In the genomic region with DNA sequence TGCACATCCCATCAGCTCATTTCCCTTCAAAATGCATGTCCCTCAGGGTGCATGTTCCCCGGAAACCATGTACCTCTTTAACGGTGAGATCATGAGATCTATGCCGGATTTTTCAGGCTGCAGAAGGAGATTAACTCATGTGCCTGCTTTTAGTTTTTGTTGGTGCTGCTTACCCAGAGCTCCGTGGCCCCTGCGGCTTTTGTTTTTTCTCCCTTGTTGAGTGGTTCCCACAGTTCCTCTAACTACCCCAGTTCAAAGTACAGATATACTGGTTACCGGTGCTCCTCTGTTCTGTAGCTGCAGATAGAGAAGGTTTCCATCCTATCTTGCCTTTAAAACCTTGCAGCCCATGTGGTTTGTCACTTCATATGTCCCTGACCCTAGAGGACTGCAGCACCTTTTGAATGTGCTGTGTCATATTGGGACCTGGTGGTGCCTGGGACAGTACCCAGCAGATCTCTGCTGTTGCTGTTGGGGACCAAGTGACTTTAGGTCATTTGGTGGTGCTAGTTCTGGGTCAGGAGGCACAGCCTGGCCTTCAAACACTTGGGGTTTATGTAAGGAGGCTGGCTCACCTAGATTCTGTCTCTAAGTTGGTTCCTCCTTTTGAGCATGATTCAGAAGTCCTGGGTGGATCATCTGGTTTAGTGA, we compare ENCODE assay signal across 8 mouse cellular contexts. TPM values are rescaled to one million over a fixed set of nuclear protein-coding genes. Genes with fewer than 3 reads are reported as not detected.
DNase-seq lines count a peak whose midpoint lies in the region; ATAC-seq and TF ChIP-seq lines count a peak whose summit lies in the region.

No protein-coding gene starts in this region.

- H3K4me3 ChIP-seq in heart, postnatal 0 days (ENCODE audit: low read depth, low read length): peak overlapping the region; percentile 11; the same call in 1 of the 2 replicates
- H3K4me3 ChIP-seq in ES-E14 (ENCODE audit: insufficient read depth in 1 of 2, low read depth in 1 of 2, low read length in 2 of 2, poor library complexity in 1 of 2, severe bottlenecking in 1 of 2): peak overlapping the region; percentile 23 to 40

- TF ChIP-seq CTCF in heart, postnatal 0 days (IDR thresholded peaks at IDR 0.05; ENCODE audit: low read depth): no peak

- H3K36me3 ChIP-seq in heart, postnatal 0 days (replicated peaks; ENCODE audit: control insufficient read depth, insufficient read depth, low read length): peaks cover 36% of the 10 kb centered on the region
- H3K36me3 ChIP-seq in ES-E14 (ENCODE audit: control insufficient read depth, insufficient read depth, low read length, poor library complexity, severe bottlenecking): peaks cover 7% of the 10 kb centered on the region; the same call in 1 of the 2 replicates

- DNase-seq in heart, postnatal 0 days (ENCODE audit: low spot score): no peak
- DNase-seq in heart, adult 11 months: no peak
- DNase-seq in ES-E14 (ENCODE audit: low read depth, low spot score) (no peak), liver (peak; percentile 76)
- DNase-seq in ovary, postnatal 36 days (ENCODE audit: low spot score): no peak
- DNase-seq in cerebellum, adult 11-12 months: no peak
- DNase-seq in retina, embryonic 14.5 days (ENCODE audit: low spot score): no peak

- TF ChIP-seq EP300 in heart, postnatal 0 days (IDR thresholded peaks at IDR 0.05; ENCODE audit: low read depth): no peak

- H3K9ac ChIP-seq in heart, postnatal 0 days (replicated peaks; ENCODE audit: low read depth, low read length): no peak overlapping the region
- peak overlapping the region; percentile 55 for H3K9ac ChIP-seq in ES-E14 (ENCODE audit: insufficient read depth, low read depth, low read length, poor library complexity, severe bottlenecking)

- WGBS in heart, postnatal 0 days: 64% methylated on average over 6 of the region's 6 CpGs

- no peak for ATAC-seq in heart, postnatal 0 days (ENCODE audit: insufficient read depth, low read depth)
- peak; percentile 62 for ATAC-seq in erythroblast, adult 5-6 weeks (replicated peaks; ENCODE audit: low FRiP score, poor library complexity, severe bottlenecking)

- no peaks in the 10 kb centered on the region for H3K27me3 ChIP-seq in heart, postnatal 0 days (ENCODE audit: control insufficient read depth, insufficient read depth, low read length)

- in situ Hi-C loops in ES-E14 (cut with MboI; ENCODE audit: low sequenced_read_pairs in 2 of 2, unreplicated experiment in 2 of 2): no loop called here

- H3K9me3 ChIP-seq in heart, postnatal 0 days (replicated peaks; ENCODE audit: control insufficient read depth, low read length): no peaks in the 10 kb centered on the region
- H3K9me3 ChIP-seq in ES-E14 (ENCODE audit: control insufficient read depth, insufficient read depth, low read depth, low read length): no peaks in the 10 kb centered on the region

- H3K27ac ChIP-seq in heart, postnatal 0 days (ENCODE audit: low read depth): peak overlapping the region; percentile 25; the same call in 1 of the 2 replicates
- no peak overlapping the region for H3K27ac ChIP-seq in ES-E14 (ENCODE audit: insufficient read depth, low read depth, low read length, poor library complexity, severe bottlenecking)

- peak overlapping the region; percentile 83 for H3K4me2 ChIP-seq in heart, postnatal 0 days (ENCODE audit: low read depth, low read length)

- H3K4me1 ChIP-seq in heart, postnatal 0 days (ENCODE audit: control insufficient read depth, insufficient read depth): peaks cover 5% of the 10 kb centered on the region; the same call in 1 of the 2 replicates
- H3K4me1 ChIP-seq in ES-E14 (ENCODE audit: control insufficient read depth in 2 of 2, insufficient read depth in 2 of 2, low read length in 2 of 2, poor library complexity in 1 of 2): peaks cover 2 to 8% of the 10 kb centered on the region in 2 experiments; a peak in 1 of 4 replicates

TF ChIP-seq in ES-E14, 5 proteins besides CTCF, POLR2A, EP300 and RAD21:
- no peak for TF ChIP-seq ZNF384 (IDR thresholded peaks at IDR 0.05; ENCODE audit: low read depth, low read length)
- no peak for TF ChIP-seq HCFC1 (IDR thresholded peaks at IDR 0.05; ENCODE audit: borderline replicate concordance, insufficient read depth, low read length)
- TF ChIP-seq MAFK (IDR thresholded peaks at IDR 0.05; ENCODE audit: insufficient read depth, low read depth, low read length): no peak
- TF ChIP-seq CHD2 (IDR thresholded peaks at IDR 0.05; ENCODE audit: low read depth, low read length): no peak
- TF ChIP-seq ZC3H11A (IDR thresholded peaks at IDR 0.05; ENCODE audit: borderline replicate concordance, low read depth, low read length): no peak

RNA-seq across cellular contexts. Expression of gene Gnptg, which starts 16.8 kb away (rescaled TPM):
- 20.4 and 24.2 TPM in 2 replicates for total RNA-seq in heart, postnatal 0 days (2014; rRNA removed; ENCODE audit: low replicate concordance)
- polyA plus RNA-seq in heart, postnatal 0 days (2015; fragmentation: Nextera tagmentation; extraction: Ambion mirVana): 21.0 and 22.7 TPM in 2 replicates
- total RNA-seq in ES-E14 (2012; rRNA removed): 17.3 and 28.5 TPM in 2 replicates
- 6.0 and 6.3 TPM in 2 replicates for total RNA-seq in erythroblast, adult 5-6 weeks (2015; ENCODE audit: low replicate concordance)
- total RNA-seq in erythroblast, adult 5-6 weeks (2017; ENCODE audit: low replicate concordance): 3.6 and 3.7 TPM in 2 replicates

RNA-seq across cellular contexts. Expression of gene Tsr3, which starts 16.9 kb away (rescaled TPM):
- 31.2 and 32.4 TPM in 2 replicates for total RNA-seq in heart, postnatal 0 days (2014; rRNA removed; ENCODE audit: low replicate concordance)
- polyA plus RNA-seq in heart, postnatal 0 days (2015; fragmentation: Nextera tagmentation; extraction: Ambion mirVana): 23.4 and 24.3 TPM in 2 replicates
- total RNA-seq in ES-E14 (2012; rRNA removed): 32.3 and 34.9 TPM in 2 replicates
- total RNA-seq in erythroblast, adult 5-6 weeks (2015; ENCODE audit: low replicate concordance): 3.1 and 3.6 TPM in 2 replicates
- 5.2 and 8.6 TPM in 2 replicates for total RNA-seq in erythroblast, adult 5-6 weeks (2017; ENCODE audit: low replicate concordance)

RNA-seq across cellular contexts. Expression of gene Baiap3, which starts 33.1 kb away (rescaled TPM):
- 2.1 TPM in 1 of 2 replicates, not detected in the other for total RNA-seq in heart, postnatal 0 days (2014; rRNA removed; ENCODE audit: low replicate concordance)
- polyA plus RNA-seq in heart, postnatal 0 days (2015; fragmentation: Nextera tagmentation; extraction: Ambion mirVana): 0.12 and 0.22 TPM in 2 replicates
- 1.4 and 1.9 TPM in 2 replicates for total RNA-seq in ES-E14 (2012; rRNA removed)
- 1.5 TPM in 1 of 2 replicates, not detected in the other for total RNA-seq in erythroblast, adult 5-6 weeks (2015; ENCODE audit: low replicate concordance)
- 0.42 TPM in 1 of 2 replicates, not detected in the other for total RNA-seq in erythroblast, adult 5-6 weeks (2017; ENCODE audit: low replicate concordance)

RNA-seq across cellular contexts. Expression of gene Unkl, which starts 34.9 kb away (rescaled TPM):
- 3.2 and 4.8 TPM in 2 replicates for total RNA-seq in heart, postnatal 0 days (2014; rRNA removed; ENCODE audit: low replicate concordance)
- 2.8 and 3.0 TPM in 2 replicates for polyA plus RNA-seq in heart, postnatal 0 days (2015; fragmentation: Nextera tagmentation; extraction: Ambion mirVana)
- 12.4 and 14.8 TPM in 2 replicates for total RNA-seq in ES-E14 (2012; rRNA removed)
- total RNA-seq in erythroblast, adult 5-6 weeks (2015; ENCODE audit: low replicate concordance): 5.6 and 8.1 TPM in 2 replicates
- 8.2 and 16.3 TPM in 2 replicates for total RNA-seq in erythroblast, adult 5-6 weeks (2017; ENCODE audit: low replicate concordance)

RNA-seq across cellular contexts. Expression of gene BC003965, which starts 38.7 kb away (rescaled TPM):
- total RNA-seq in heart, postnatal 0 days (2014; rRNA removed; ENCODE audit: low replicate concordance): 15.3 and 17.3 TPM in 2 replicates
- polyA plus RNA-seq in heart, postnatal 0 days (2015; fragmentation: Nextera tagmentation; extraction: Ambion mirVana): 24.6 and 26.5 TPM in 2 replicates
- total RNA-seq in ES-E14 (2012; rRNA removed): 22.8 and 25.5 TPM in 2 replicates
- 6.5 TPM in 2 replicates for total RNA-seq in erythroblast, adult 5-6 weeks (2015; ENCODE audit: low replicate concordance)
- 2.2 and 2.9 TPM in 2 replicates for total RNA-seq in erythroblast, adult 5-6 weeks (2017; ENCODE audit: low replicate concordance)
